Mouse (Mus musculus): ENCODE data around the gene Mrm2. TPM values are rescaled to one million over a fixed set of nuclear protein-coding genes. Genes with fewer than 3 reads are reported as not detected.

Gene Mrm2
- total RNA-seq, 2 experiments from 2014 or later = 7.2 to 7.8 TPM

DNA sequence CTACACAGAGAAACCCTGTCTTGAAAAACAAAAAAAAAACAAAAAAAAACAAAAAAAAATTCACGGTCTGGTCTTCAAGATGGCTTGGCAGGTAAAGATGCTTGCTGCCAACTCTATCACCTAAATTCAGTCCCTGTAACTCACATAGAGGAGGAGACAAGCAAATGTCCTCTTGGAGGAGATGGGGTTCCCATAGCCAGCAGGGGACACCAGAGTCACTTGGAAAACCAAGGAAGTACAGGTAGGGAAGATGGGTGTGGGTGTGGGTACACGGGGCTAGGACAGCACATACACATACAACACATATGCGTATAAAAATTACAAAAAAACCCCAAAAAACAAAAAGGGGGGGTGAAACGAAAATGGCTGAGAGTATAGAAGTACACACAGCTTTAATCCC is 11.2 kb upstream of the Mrm2 start:
- no peak for DNase-seq

DNA sequence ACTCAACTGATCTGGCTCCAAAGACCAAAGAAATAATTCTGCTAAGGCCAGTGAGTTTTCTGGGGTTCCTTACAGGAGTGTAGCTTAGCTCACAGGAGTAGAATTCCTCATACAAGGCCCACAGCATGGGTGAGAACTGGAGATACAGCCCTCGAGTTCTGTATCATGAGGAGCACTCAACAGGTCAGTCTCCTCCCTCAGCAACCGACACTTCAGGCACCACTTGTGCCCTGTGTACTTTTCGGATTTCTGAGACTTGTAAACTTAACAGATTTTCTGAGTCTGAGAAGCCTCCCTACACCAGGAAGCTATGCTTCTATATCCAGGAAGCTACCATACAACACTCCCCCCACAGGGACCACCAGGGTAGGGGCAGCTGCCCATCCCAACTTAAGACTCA is 8.1 kb upstream of the Mrm2 start:
- no peak for DNase-seq

DNA sequence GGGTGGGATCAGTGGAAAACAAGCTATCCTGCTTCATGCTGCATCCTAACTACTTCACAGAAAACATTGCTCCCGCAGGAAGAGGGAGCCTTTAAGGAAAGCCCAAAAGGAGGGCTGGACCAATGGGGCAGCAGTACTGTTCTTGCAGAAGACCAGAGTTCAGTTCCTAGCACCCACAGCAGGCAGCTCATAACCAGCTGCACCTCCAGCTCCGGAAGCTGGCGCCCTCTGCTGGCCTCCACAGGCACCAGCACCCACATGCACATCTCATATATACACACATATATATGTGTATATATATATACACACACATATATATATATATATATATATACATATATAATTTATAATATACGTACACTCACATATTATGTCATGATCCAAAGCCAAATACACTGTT is 7.1 kb upstream of the Mrm2 start:
- DNase-seq = no peak

GRCm38 (mm10) chr5:140336680-140337079 is 5.0 kb upstream of the Mrm2 start:
- DNase-seq = peak; percentile 45

DNA sequence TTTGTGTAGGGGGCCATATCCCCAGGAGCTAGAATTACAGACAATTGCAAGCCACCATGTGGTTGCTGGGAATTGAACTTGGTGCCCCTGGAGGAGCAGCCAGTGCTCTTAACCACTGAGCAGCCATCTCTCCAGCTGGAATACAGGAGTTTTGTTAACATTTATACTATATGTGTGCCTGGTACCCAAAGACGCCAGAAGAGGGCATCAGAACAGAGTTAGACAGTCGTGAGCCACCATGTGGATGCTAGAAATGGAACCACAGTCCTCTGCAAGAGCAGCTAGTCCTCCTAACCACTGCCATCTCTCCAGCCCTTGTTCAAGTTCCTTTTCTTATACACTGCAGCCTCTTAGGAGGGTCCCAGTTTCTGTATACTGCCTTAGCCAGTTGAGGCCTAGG is 1.9 kb upstream of the Mrm2 start:
- DNase-seq = no peak

GRCm38 (mm10) chr5:140332519-140332918 is 821 bp upstream of the Mrm2 start:
- no peak for DNase-seq

GRCm38 (mm10) chr5:140324058-140324457 is 7.6 kb downstream of the Mrm2 start:
- no peak for DNase-seq

- DNase-seq = no peak
These were observed 9.7 kb downstream of the Mrm2 start for GRCm38 (mm10) chr5:140321756-140322575.

- DNase-seq = peak; percentile 95
These were observed 10.5 kb downstream of the Mrm2 start, which contains the start of the genes Mad1l1 and Nudt1 for GRCm38 (mm10) chr5:140321042-140321755. Gene Mad1l1, minus strand, starts transcription at chr5:140321552. Gene Nudt1, plus strand, starts transcription at chr5:140321656.

DNA sequence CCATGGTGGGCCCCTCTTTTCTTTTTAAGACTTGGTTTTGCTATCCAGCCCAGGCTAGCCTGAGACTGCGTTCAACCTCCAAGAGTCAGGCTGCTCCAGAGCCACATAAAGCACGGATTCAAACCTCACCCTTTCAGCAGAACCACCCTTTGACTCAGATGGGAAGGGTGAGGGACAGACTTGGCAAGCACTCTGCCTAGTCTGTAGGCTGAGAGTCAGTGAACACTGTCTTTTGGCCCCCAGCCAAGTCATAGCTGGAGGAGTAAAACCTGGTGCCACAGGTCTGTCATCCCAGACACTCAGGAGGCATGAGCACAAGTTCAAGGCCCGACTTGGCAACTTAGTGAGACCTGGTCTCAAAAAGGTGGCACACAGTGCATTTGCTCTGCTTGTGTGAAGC is 15.0 kb downstream of the Mrm2 start:
- no peak for DNase-seq

DNA sequence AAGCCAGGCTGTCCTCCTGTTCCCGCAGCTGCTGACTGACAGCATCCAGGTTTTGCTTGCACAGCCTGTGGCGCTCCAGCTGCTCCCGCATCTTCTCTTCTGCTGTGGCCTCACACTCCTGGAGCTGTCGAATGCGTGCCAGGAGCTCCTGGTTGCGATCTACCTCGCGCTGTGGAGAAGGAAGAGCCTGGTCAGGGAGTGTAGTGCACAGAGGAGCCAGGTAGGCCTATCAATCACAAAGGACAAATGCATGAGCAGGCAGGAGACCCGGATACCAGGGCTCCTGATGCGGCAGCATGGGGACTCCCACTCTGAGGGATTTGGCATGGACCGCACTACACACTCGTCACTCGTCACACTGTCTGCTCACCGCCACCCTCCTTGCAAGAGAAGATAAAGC is 24.1 kb downstream of the Mrm2 start:
- peak; percentile 37 for DNase-seq

DNA sequence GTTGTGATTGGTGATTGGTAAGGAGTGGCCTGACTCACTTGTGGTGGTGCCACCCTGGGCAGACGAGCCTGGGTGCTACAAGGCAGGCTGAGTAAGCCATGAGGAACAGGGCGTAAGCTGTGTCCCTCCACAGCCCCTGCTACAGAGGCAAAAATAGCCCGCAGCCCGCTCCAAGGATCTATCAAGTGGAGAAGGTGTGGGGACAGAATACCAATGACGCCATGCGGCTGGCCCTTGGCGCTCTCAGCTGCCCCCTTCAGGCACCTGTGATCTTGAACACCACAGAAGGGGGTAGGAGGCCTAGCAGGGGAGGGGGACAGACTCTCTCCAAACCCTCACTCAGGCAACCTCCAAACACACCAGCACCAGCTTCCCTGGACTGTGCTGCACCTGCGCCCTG is 25.7 kb downstream of the Mrm2 start:
- DNase-seq = peak; percentile 77

- no peak for DNase-seq
These were observed 33.4 kb downstream of the Mrm2 start for GRCm38 (mm10) chr5:140298291-140298690.

DNA sequence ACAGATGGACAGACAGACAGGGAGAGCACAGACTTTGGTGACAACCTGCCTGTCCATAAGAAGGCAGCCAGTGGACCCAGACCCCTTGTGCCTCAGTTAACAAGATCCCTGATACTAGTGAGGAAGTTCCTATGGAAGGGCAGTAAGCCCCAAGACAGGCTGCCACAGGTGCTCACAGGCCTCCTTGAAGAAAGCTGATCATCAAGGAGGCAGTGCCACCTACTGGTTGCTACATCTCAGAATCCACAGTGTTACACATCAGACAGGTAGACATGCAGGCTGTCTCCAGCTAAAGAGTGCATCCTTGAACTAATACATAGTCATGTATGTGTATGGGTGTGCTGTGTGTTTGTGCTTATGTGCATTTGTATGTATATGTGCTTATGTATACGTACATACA is 39.5 kb downstream of the Mrm2 start:
- DNase-seq = peak; percentile 64

- no peak for DNase-seq
These were observed 42.5 kb downstream of the Mrm2 start for GRCm38 (mm10) chr5:140289161-140289560.

DNA sequence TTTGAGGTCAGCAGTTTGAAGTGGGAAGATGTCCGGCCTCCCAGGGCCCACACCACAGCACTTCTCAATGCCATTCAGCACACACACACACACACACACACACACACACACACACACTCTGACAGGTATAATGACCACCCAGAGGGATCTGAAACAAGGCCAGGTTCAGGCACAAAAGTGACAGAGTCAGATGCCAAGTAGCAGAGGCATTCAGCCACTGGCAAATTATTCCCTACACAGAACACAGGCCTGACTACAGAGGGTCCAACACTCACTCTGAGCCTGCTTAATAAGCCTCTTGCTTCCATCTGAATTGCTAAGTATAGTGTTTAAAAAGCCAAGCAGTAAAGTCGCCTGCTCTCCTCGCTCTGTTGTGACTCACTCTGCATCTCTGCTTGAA is 43.4 kb downstream of the Mrm2 start:
- no peak for DNase-seq

DNA sequence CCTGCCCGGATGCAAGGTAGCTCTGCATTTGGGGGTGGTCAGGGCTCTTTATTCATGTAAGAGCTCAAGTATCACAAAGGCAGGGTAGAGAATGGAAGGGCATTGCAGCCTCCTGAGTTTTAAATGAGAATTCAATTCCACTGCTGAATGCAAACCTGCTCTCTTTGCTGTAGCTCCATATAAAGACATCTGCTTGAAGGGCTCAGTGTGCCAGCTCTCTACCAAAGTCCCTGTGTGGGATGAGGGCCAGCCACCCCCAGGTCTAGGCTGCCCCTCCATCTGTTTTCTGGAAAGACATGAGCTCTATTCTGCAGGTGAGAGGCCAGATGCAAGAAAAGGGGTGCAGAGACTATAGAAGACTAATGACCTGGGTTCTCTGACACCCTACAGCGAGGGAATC is 46.9 kb downstream of the Mrm2 start:
- no peak for DNase-seq

DNA sequence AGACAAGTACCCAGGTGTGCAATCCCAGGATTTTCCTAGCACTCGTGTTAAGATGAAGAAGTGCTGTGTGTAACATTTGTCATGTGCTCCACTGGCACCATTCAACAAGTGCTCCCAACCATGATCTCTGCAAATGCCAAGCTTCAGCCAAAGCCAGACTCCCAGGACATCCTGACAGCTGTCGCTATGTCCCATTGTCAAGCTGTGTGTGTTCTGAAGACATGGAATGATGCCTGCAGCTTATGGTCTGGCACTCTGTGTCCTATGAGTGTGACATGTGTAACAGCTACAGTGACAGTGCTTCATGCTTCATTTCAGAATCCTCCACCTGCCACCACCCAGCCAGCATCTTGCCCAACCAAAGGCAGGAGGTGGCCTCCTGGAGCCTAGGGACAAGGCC is 47.7 kb downstream of the Mrm2 start:
- DNase-seq = no peak

GRCm38 (mm10) chr5:140282900-140283299 is 48.8 kb downstream of the Mrm2 start:
- no peak for DNase-seq

DNA sequence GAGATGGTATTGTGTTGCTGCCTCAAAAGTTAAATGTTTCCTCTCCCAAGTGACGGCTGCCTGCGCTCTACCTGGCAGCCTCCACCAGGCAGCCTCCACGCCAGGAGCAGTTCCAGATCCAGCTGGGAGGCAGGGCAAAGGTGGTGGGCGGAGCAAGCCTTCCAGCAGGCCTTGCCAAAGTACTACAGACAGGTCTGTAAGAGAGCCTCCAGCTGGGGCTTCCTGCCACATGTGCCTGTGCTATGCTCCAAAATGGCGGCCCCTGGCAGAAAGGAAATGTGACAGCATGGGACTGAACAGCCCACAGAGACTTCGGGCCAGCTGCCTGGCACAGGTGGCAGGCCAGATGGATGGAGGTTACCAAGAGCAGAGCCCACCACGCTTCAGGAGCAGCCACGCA is 49.3 kb downstream of the Mrm2 start:
- DNase-seq = no peak

DNA sequence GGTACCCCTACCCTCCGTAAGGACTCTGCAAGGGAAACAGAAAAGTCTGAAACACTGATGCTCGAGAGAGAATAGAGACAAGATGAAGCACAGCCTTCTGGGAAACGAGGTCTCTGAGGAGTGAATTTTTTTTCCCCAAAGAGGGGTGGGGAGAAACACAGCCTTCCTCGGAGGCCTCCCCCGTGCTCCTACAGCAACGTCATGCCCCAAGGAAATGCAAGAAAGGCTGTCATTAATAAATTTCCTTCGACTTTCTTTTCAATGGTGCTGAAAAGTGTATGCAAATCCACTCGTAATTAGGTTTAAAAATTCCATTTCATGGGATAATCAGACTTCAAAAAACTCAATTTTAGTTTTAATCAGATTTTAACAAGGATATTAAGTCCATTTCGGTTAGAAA is 51.5 kb downstream of the Mrm2 start:
- DNase-seq = no peak

Measured in heart, postnatal 4 days (tissue).